Mouse (Mus musculus): ENCODE results near the gene Uri1. TPM values are rescaled to one million over a fixed set of nuclear protein-coding genes. Genes with fewer than 3 reads are reported as not detected.

Gene Uri1
- polyA plus RNA-seq, 1 experiment, result 7.1 TPM

DNA sequence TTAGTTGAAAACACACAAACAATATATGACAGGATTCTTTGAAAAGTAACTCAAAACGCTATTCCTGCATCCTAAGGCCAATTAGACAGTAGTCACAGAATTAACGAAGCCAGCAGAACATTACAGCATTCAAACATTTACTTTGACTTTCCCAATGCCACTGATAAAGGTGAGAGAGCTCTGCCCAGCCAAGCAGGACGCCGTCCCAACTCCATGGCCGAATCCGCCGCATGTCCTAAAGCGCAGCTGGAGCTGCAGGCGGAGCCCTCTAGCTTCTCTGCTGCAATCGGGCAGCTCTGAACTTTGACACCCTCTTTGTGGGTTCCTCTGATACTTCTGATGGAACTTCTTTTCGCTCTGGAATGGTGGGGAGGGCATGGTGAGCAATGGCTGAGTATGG lies 62.1 kb downstream of the Uri1 start:
- 59% methylated on average over 11 of the region's 11 CpGs for WGBS
- no peak overlapping the region for H3K27ac ChIP-seq (ENCODE audit: insufficient read depth, low read depth, low read length)
- DNase-seq, result peak; percentile 11

DNA sequence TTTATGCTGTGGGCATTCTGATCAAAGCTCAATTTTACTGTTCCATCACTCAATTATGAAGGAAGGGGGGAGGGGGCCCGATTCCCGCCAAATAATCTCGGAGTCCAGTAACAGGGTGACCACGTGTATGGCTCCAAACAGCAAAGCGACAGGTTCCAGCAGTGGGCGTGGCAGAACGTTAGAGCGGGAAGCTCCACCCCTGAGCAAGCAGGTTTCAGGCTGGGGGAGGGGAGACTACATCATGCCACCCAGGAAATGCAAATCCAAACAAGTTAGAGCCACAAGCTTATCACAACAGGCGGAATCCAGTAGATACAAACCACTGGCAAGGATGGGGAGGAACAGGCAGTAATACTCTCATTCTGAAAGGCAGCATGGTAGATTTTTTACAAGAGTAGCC lies 71.5 kb downstream of the Uri1 start:
- TF ChIP-seq CTCF (conservative IDR thresholded peaks at IDR 0.05; ENCODE audit: insufficient read depth, insufficient read length, low read depth, low read length) (no peak), POLR2A (IDR thresholded peaks at IDR 0.05; ENCODE audit: low read depth, low read length) (no peak)
- H3K4me3 ChIP-seq (ENCODE audit: insufficient read depth, low read depth, low read length), result no peak overlapping the region
- no peaks in the 10 kb centered on the region for H3K27me3 ChIP-seq (replicated peaks; ENCODE audit: control insufficient read depth, insufficient read depth, low read length)
- DNase-seq, result no peak
- H3K4me1 ChIP-seq (ENCODE audit: control insufficient read depth, insufficient read depth, low read length), result no peaks in the 10 kb centered on the region
- 85% methylated on average over 9 of the region's 9 CpGs for WGBS
- H3K27ac ChIP-seq (ENCODE audit: insufficient read depth, low read depth, low read length), result no peak overlapping the region
- no peaks in the 10 kb centered on the region; the same call in 1 of the 2 replicates for H3K36me3 ChIP-seq (ENCODE audit: control insufficient read depth, insufficient read depth, low read length)

More for the DNA sequence above, 62.1 kb downstream of the Uri1 start:
- Histone ChIP-seq H3K36me3 (ENCODE audit: control insufficient read depth, insufficient read depth, low read length) (peaks cover 5% of the 10 kb centered on the region), H3K4me1 (ENCODE audit: control insufficient read depth, insufficient read depth, low read length) (0 out of 2 replicates have a peak, but pooled peaks cover 3% of the 10 kb centered on the region), H3K4me3 (ENCODE audit: insufficient read depth, low read depth, low read length) (no peak overlapping the region), H3K27me3 (replicated peaks; ENCODE audit: control insufficient read depth, insufficient read depth, low read length) (no peaks in the 10 kb centered on the region)
- no peak for TF ChIP-seq POLR2A (IDR thresholded peaks at IDR 0.05; ENCODE audit: low read depth, low read length)
- no peak for TF ChIP-seq CTCF (conservative IDR thresholded peaks at IDR 0.05; ENCODE audit: insufficient read depth, insufficient read length, low read depth, low read length)

GRCm38 (mm10) chr7:37936459-37936858 lies 86.9 kb downstream of the Uri1 start:
- TF ChIP-seq POLR2A (IDR thresholded peaks at IDR 0.05; ENCODE audit: low read depth, low read length) (no peak), CTCF (conservative IDR thresholded peaks at IDR 0.05; ENCODE audit: insufficient read depth, insufficient read length, low read depth, low read length) (no peak)
- Histone ChIP-seq H3K27ac (ENCODE audit: insufficient read depth, low read depth, low read length) (no peak overlapping the region), H3K4me1 (ENCODE audit: control insufficient read depth, insufficient read depth, low read length) (no peaks in the 10 kb centered on the region), H3K27me3 (replicated peaks; ENCODE audit: control insufficient read depth, insufficient read depth, low read length) (no peaks in the 10 kb centered on the region), H3K4me3 (ENCODE audit: insufficient read depth, low read depth, low read length) (no peak overlapping the region), H3K36me3 (ENCODE audit: control insufficient read depth, insufficient read depth, low read length) (no peaks in the 10 kb centered on the region)
- 91% methylated on average over 8 of the region's 8 CpGs for WGBS
- no peak for DNase-seq

- 71% methylated on average over 5 of the region's 5 CpGs for WGBS
- TF ChIP-seq CTCF (conservative IDR thresholded peaks at IDR 0.05; ENCODE audit: insufficient read depth, insufficient read length, low read depth, low read length) (no peak), POLR2A (IDR thresholded peaks at IDR 0.05; ENCODE audit: low read depth, low read length) (no peak)
Observed at GRCm38 (mm10) chr7:37935786-37936185, 87.6 kb downstream of the Uri1 start.

GRCm38 (mm10) chr7:37934770-37935182 lies 88.6 kb downstream of the Uri1 start:
- Histone ChIP-seq H3K4me1 (ENCODE audit: control insufficient read depth, insufficient read depth, low read length) (no peaks in the 10 kb centered on the region), H3K27me3 (replicated peaks; ENCODE audit: control insufficient read depth, insufficient read depth, low read length) (no peaks in the 10 kb centered on the region), H3K36me3 (ENCODE audit: control insufficient read depth, insufficient read depth, low read length) (no peaks in the 10 kb centered on the region), H3K4me3 (ENCODE audit: insufficient read depth, low read depth, low read length) (no peak overlapping the region), H3K27ac (ENCODE audit: insufficient read depth, low read depth, low read length) (no peak overlapping the region)
- peak; percentile 8 for DNase-seq
- TF ChIP-seq CTCF (conservative IDR thresholded peaks at IDR 0.05; ENCODE audit: insufficient read depth, insufficient read length, low read depth, low read length), result peak; percentile 58
- no peak for TF ChIP-seq POLR2A (IDR thresholded peaks at IDR 0.05; ENCODE audit: low read depth, low read length)
- WGBS, result 36% methylated on average over 5 of the region's 5 CpGs

More at GRCm38 (mm10) chr7:37935786-37936185, 87.6 kb downstream of the Uri1 start:
- Histone ChIP-seq H3K27ac (ENCODE audit: insufficient read depth, low read depth, low read length) (no peak overlapping the region), H3K27me3 (replicated peaks; ENCODE audit: control insufficient read depth, insufficient read depth, low read length) (no peaks in the 10 kb centered on the region), H3K36me3 (ENCODE audit: control insufficient read depth, insufficient read depth, low read length) (no peaks in the 10 kb centered on the region), H3K4me1 (ENCODE audit: control insufficient read depth, insufficient read depth, low read length) (no peaks in the 10 kb centered on the region), H3K4me3 (ENCODE audit: insufficient read depth, low read depth, low read length) (no peak overlapping the region)
- no peak for DNase-seq

GRCm38 (mm10) chr7:37933754-37934308 lies 89.5 kb downstream of the Uri1 start:
- no peak overlapping the region for H3K4me3 ChIP-seq (ENCODE audit: insufficient read depth, low read depth, low read length)
- WGBS, result 66% methylated on average over 9 of the region's 9 CpGs
- H3K27me3 ChIP-seq (replicated peaks; ENCODE audit: control insufficient read depth, insufficient read depth, low read length), result no peaks in the 10 kb centered on the region
- H3K27ac ChIP-seq (ENCODE audit: insufficient read depth, low read depth, low read length), result no peak overlapping the region
- DNase-seq, result no peak
- no peaks in the 10 kb centered on the region for H3K36me3 ChIP-seq (ENCODE audit: control insufficient read depth, insufficient read depth, low read length)
- no peaks in the 10 kb centered on the region for H3K4me1 ChIP-seq (ENCODE audit: control insufficient read depth, insufficient read depth, low read length)
- no peak for TF ChIP-seq POLR2A (IDR thresholded peaks at IDR 0.05; ENCODE audit: low read depth, low read length)
- TF ChIP-seq CTCF (conservative IDR thresholded peaks at IDR 0.05; ENCODE audit: insufficient read depth, insufficient read length, low read depth, low read length), result no peak

DNA sequence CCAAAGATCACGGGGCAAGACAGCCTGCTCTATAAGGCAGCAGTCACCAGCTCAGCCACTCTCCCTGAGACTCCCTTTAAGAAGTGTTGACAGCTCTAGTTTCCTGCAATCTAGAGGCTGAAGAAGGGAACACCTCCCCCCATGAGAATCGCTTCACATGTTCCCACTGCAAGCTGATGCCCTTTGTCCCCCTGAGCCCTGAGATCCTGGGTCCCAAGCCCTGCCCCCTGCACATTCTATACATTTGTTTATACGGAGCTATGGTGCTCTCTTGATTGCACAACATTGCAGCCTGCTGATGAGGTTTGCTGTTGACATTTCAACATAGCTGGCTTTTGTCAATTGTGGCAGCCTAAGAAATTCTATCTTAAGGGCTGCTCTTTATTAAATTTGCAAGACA lies 91.7 kb downstream of the Uri1 start:
- no peak for TF ChIP-seq POLR2A (IDR thresholded peaks at IDR 0.05; ENCODE audit: low read depth, low read length)
- no peak for TF ChIP-seq CTCF (conservative IDR thresholded peaks at IDR 0.05; ENCODE audit: insufficient read depth, insufficient read length, low read depth, low read length)
- Histone ChIP-seq H3K36me3 (ENCODE audit: control insufficient read depth, insufficient read depth, low read length) (no peaks in the 10 kb centered on the region), H3K4me3 (ENCODE audit: insufficient read depth, low read depth, low read length) (no peak overlapping the region), H3K27ac (ENCODE audit: insufficient read depth, low read depth, low read length) (no peak overlapping the region), H3K4me1 (ENCODE audit: control insufficient read depth, insufficient read depth, low read length) (no peaks in the 10 kb centered on the region), H3K27me3 (replicated peaks; ENCODE audit: control insufficient read depth, insufficient read depth, low read length) (no peaks in the 10 kb centered on the region)
- DNase-seq, result no peak
- 46% methylated on average over 3 of the region's 3 CpGs for WGBS

All from kidney, adult 2 months (tissue).